Mouse (Mus musculus) G1E-ER4 (cell line): ENCODE data around the gene Wnt10b. TPM values are rescaled to one million over a fixed set of nuclear protein-coding genes. Genes with fewer than 3 reads are reported as not detected.

Experiments used
- GATA1 ChIP-seq: IDR thresholded peaks from one replicate; pipeline ENCODE4 v1.8.0; 2012; ENCODE audit warnings: low read length, inconsistent platforms
- polyA plus RNA-seq: library from polyadenylated mRNA; stranded (reverse); fragments of >175 nt; gene quantifications from 2 replicates; pipeline ENCODE4 v1.2.3, GENCODE M21; 2012

Wnt10b gene
- polyA plus RNA-seq, 1 experiment, result not detected

GRCm38 (mm10) chr15:98781166-98781565 is 3.2 kb upstream of the Wnt10b start:
- no peak for TF ChIP-seq GATA1

GRCm38 (mm10) chr15:98780573-98780972 is 2.6 kb upstream of the Wnt10b start:
- no peak for TF ChIP-seq GATA1

- TF ChIP-seq GATA1, result no peak
Measured at GRCm38 (mm10) chr15:98780075-98780474, 2.1 kb upstream of the Wnt10b start.

- TF ChIP-seq GATA1, result no peak
Measured at GRCm38 (mm10) chr15:98778806-98779205, 856 bp upstream of the Wnt10b start.

- no peak for TF ChIP-seq GATA1
Measured at GRCm38 (mm10) chr15:98778191-98778770, 331 bp upstream of the Wnt10b start.

- no peak for TF ChIP-seq GATA1
Measured at GRCm38 (mm10) chr15:98777005-98777616, 839 bp downstream of the Wnt10b start.

GRCm38 (mm10) chr15:98776280-98777004 is 1.5 kb downstream of the Wnt10b start:
- TF ChIP-seq GATA1, result no peak

- TF ChIP-seq GATA1, result no peak
Measured at GRCm38 (mm10) chr15:98775533-98775932, 2.4 kb downstream of the Wnt10b start.

- TF ChIP-seq GATA1, result no peak
Measured at GRCm38 (mm10) chr15:98774096-98774495, 3.9 kb downstream of the Wnt10b start.

GRCm38 (mm10) chr15:98772511-98773211 is 5.3 kb downstream of the Wnt10b start:
- no peak for TF ChIP-seq GATA1

- TF ChIP-seq GATA1, result no peak
Measured at GRCm38 (mm10) chr15:98771813-98772425, 6.0 kb downstream of the Wnt10b start.

GRCm38 (mm10) chr15:98768259-98768658 is 9.7 kb downstream of the Wnt10b start:
- no peak for TF ChIP-seq GATA1

GRCm38 (mm10) chr15:98765929-98766328 is 12.0 kb downstream of the Wnt10b start:
- no peak for TF ChIP-seq GATA1

GRCm38 (mm10) chr15:98762670-98763529 is 15.1 kb downstream of the Wnt10b start, which contains the start of gene Arf3:
Gene Arf3, minus strand, starts transcription at chr15:98763214.
- no peak for TF ChIP-seq GATA1

GRCm38 (mm10) chr15:98762201-98762621 is 15.7 kb downstream of the Wnt10b start:
- TF ChIP-seq GATA1, result no peak
